Mouse (Mus musculus) bone marrow macrophage, adult 2 months (primary cell): ENCODE measurements around the gene Fam186b.

ENCODE experiments used
- CTCF ChIP-seq: IDR thresholded peaks from 2 replicates; pipeline ENCODE4 v1.5.1; 2012; ENCODE audit warnings: low read depth, mild to moderate bottlenecking, low read length, moderate library complexity
- POLR2A ChIP-seq: IDR thresholded peaks from 2 replicates; pipeline ENCODE4 v1.6.1; 2012; ENCODE audit warnings: mild to moderate bottlenecking, low read depth, low read length, borderline replicate concordance

DNA sequence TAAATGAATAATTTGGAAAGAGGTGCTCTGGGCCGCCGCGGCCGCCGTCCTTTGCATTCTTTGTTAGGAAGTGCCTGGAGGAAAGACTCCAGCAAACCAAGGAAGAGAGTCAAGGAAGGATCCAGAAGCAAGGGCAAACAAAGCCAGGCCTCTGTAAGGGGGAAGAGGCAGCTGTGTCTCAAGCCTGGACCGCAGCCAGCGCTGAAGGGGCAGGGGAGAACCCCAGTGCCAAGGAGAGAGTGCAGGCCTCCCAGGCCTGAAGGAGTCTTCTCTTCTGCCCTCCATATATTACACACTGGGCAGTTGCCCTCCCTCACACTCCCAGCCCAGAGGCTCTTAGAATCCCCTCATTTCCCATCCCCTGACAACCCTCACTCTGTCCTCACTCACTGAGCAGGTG is 17.4 kb downstream of the Fam186b start:
- TF ChIP-seq CTCF = no peak
- TF ChIP-seq POLR2A = no peak
